Mouse (Mus musculus) embryonic fibroblast, embryonic 13.5 days (primary cell): ENCODE results near the gene Agpat1.

ENCODE experiments used
- CTCF ChIP-seq: IDR thresholded peaks from 2 replicates; pipeline ENCODE4 v1.5.1; 2011; ENCODE audit warnings: mild to moderate bottlenecking, control low read depth, low read length, moderate library complexity, borderline replicate concordance; ENCODE audit not compliant: insufficient read depth
- POLR2A ChIP-seq: IDR thresholded peaks from 2 replicates; pipeline ENCODE4 v1.6.1; 2011; ENCODE audit warnings: low read depth, mild to moderate bottlenecking, control low read depth, low read length, moderate library complexity

GRCm38 (mm10) chr17:34635671-34636070 lies 31.6 kb downstream of the Agpat1 start:
- no peak for TF ChIP-seq CTCF
- TF ChIP-seq POLR2A: no peak
